Mouse (Mus musculus) G1E (cell line): ENCODE results near the gene Ephb1.

ENCODE experiments used
- CTCF ChIP-seq: IDR thresholded peaks from 2 replicates; pipeline ENCODE4 v1.5.1; 2012; ENCODE audit warnings: low read depth, low read length, inconsistent platforms, mixed read lengths
- GATA1 ChIP-seq: IDR thresholded peaks from 2 replicates; pipeline ENCODE4 v1.6.1; 2012; ENCODE audit warnings: borderline replicate concordance, low read length, inconsistent platforms, mixed read lengths
- GATA2 ChIP-seq: IDR thresholded peaks from 2 replicates; pipeline ENCODE4 v1.6.1; 2012; ENCODE audit warnings: low read depth, low read length, inconsistent platforms, borderline replicate concordance
- POLR2AphosphoS5 ChIP-seq: IDR thresholded peaks from 2 replicates; pipeline ENCODE4 v1.6.1; 2012; ENCODE audit warnings: low read depth, low read length, inconsistent platforms; ENCODE audit not compliant: insufficient replicate concordance
- TAL1 ChIP-seq: conservative IDR thresholded peaks from 2 replicates; pipeline ENCODE4 v1.6.1; 2012; ENCODE audit warnings: low read depth, low read length, inconsistent platforms, mixed read lengths

GRCm38 (mm10) chr9:102343061-102343460 is 11.4 kb downstream of the Ephb1 start:
- no peak for TF ChIP-seq CTCF
- TF ChIP-seq POLR2AphosphoS5: no peak
- TF ChIP-seq TAL1: no peak
- TF ChIP-seq GATA1: no peak
- no peak for TF ChIP-seq GATA2
